Comparison of ENCODE assay signal across 23 mouse cellular contexts in genomic region chr6:117584563-117584962, GRCm38 (mm10).
DNase-seq lines count a peak whose midpoint lies in the region; ATAC-seq and TF ChIP-seq lines count a peak whose summit lies in the region.
"Had no signal": no experiment of that assay in that cellular context is flagged by ENCODE, and none has a peak within 500 bp of the region (broad histone marks: within the 10 kb centered on the region; RNA-seq: fewer than 3 reads in every experiment).

No protein-coding gene starts in this region.

- H3K4me1 ChIP-seq in heart, adult 2 months (ENCODE audit: control insufficient read depth, insufficient read depth, low read length), result peaks cover 6% of the 10 kb centered on the region
- H3K4me1 ChIP-seq in CH12.LX (ENCODE audit: control insufficient read depth in 1 of 2, insufficient read depth in 2 of 2), result 0 out of 4 replicates have a peak, but pooled peaks cover 0 to 6% of the 10 kb centered on the region in 2 experiments

- H3K27ac ChIP-seq in heart, adult 2 months, result no peak overlapping the region; the same call in 1 of the 2 replicates
- no peak overlapping the region for H3K27ac ChIP-seq in CH12.LX (ENCODE audit: insufficient read depth, low read depth)

- TF ChIP-seq EP300 in heart, adult 2 months (IDR thresholded peaks at IDR 0.05; ENCODE audit: insufficient read depth, low read depth, low read length), result no peak
- no peak for TF ChIP-seq EP300 in CH12.LX (IDR thresholded peaks at IDR 0.05; ENCODE audit: low read length)

- DNase-seq in heart, adult 11 months, result peak; percentile 74
- DNase-seq in heart, adult 2 months, result no peak
- DNase-seq in A20 (ENCODE audit: low read depth, low spot score) (peak; percentile 75), CH12.LX (ENCODE audit: extremely low read depth) (peak; percentile 2)
- DNase-seq in gastrocnemius, postnatal 36 days, result no peak
- DNase-seq: adrenal gland, adult 2 months; adrenal gland, adult 8-10 months; adrenal gland, postnatal 10 days; adrenal gland, postnatal 14 days; adrenal gland, postnatal 25 days; adrenal gland, postnatal 36 days; B cell, adult 2 months; cerebellum, adult 11 months; cerebellum, adult 11-12 months; cerebellum, adult 18-20 months; cerebellum, adult 2 months; cerebellum, adult 8-10 months; cerebellum, adult 9-10 months had no signal

- no peak overlapping the region for H3K9ac ChIP-seq in heart, adult 2 months (ENCODE audit: low read depth, low read length)
- H3K9ac ChIP-seq in CH12.LX (ENCODE audit: insufficient read depth, low read depth), result no peak overlapping the region

- WGBS in heart, adult 2 months, result 91% methylated on average over 5 of the region's 5 CpGs

- in situ Hi-C loops in CH12.LX (cut with MboI; ENCODE audit: low pct_ligation_motif_present, low pct_unique_long_range_greater_than_20kb, low sequenced_read_pairs), result no loop called here

- H3K27me3 ChIP-seq in heart, adult 2 months (ENCODE audit: control insufficient read depth, insufficient read depth, low read length), result no peaks in the 10 kb centered on the region
- peaks cover 26% of the 10 kb centered on the region for H3K27me3 ChIP-seq in CH12.LX (replicated peaks)
- H3K27me3 ChIP-seq: Patski had no signal

- dilution Hi-C loops in CH12.LX (cut with MboI; ENCODE audit: extremely low pct_ligation_motif_present, extremely low pct_unique_long_range_greater_than_20kb, low sequenced_read_pairs), result no loop called here

- no peak overlapping the region for H3K4me3 ChIP-seq in heart, adult 2 months
- H3K4me3 ChIP-seq in CH12.LX (replicated peaks in 1 of 3; ENCODE audit: low read depth in 2 of 3, low read length in 2 of 3, poor library complexity in 1 of 3), result no peak overlapping the region

- no peak for TF ChIP-seq CTCF in heart, adult 2 months (IDR thresholded peaks at IDR 0.05)
- TF ChIP-seq CTCF in CH12.LX (conservative IDR thresholded peaks at IDR 0.05 in 1 of 2, IDR thresholded peaks at IDR 0.05 in 1 of 2; ENCODE audit: low read depth in 2 of 2, low read length in 2 of 2), result no peak

- no peak for TF ChIP-seq RAD21 in CH12.LX (IDR thresholded peaks at IDR 0.05; ENCODE audit: low read depth, low read length)

- H3K79me2 ChIP-seq in heart, adult 2 months (replicated peaks; ENCODE audit: control insufficient read depth, insufficient read depth, low read length), result no peaks in the 10 kb centered on the region
- H3K79me2 ChIP-seq in CH12.LX (replicated peaks; ENCODE audit: control insufficient read depth, extremely low read depth, insufficient read depth, poor library complexity, severe bottlenecking), result no peaks in the 10 kb centered on the region

- H3K4me2 ChIP-seq in CH12.LX (ENCODE audit: insufficient read depth, low read depth, poor library complexity, severe bottlenecking), result no peak overlapping the region

- H3K36me3 ChIP-seq in heart, adult 2 months (ENCODE audit: control insufficient read depth, insufficient read depth, low read length), result no peaks in the 10 kb centered on the region
- no peaks in the 10 kb centered on the region for H3K36me3 ChIP-seq in CH12.LX (replicated peaks in 1 of 2; ENCODE audit: control insufficient read depth in 1 of 2, insufficient read depth in 1 of 2, low read length in 1 of 2)
- H3K36me3 ChIP-seq: G1E had no signal

- H3K9me3 ChIP-seq in CH12.LX (replicated peaks; ENCODE audit: low read length), result no peaks in the 10 kb centered on the region

- intact Hi-C loops in heart, adult 2 months (cut with DNase I), result loop anchor here (5.0 kb wide), 1 partner anchor 147 kb away; no protein-coding TSS in a partner anchor
- intact Hi-C loops in gastrocnemius, postnatal 36 days (cut with DNase I), result no loop called here

- ATAC-seq in cerebellum, adult (ENCODE audit: insufficient number of reproducible peaks, low FRiP score, low TSS enrichment), result no peak
- ATAC-seq: activated CD4-positive, CD25-positive, alpha-beta regulatory T cell, adult 4 months; CD4-positive, CD25-positive, alpha-beta regulatory T cell, adult 4 months; Patski had no signal

- TF ChIP-seq POLR2A in heart, adult 2 months (IDR thresholded peaks at IDR 0.05; ENCODE audit: insufficient read depth, low read depth, low read length), result no peak
- no peak for TF ChIP-seq POLR2A in CH12.LX (IDR thresholded peaks at IDR 0.05; ENCODE audit: low read depth, low read length)

TF ChIP-seq in CH12.LX, 34 proteins besides CTCF, POLR2A, EP300 and RAD21:
- TF ChIP-seq RCOR1 (conservative IDR thresholded peaks at IDR 0.05; ENCODE audit: low read depth, low read length) (no peak), MAX (IDR thresholded peaks at IDR 0.05; ENCODE audit: low read length) (no peak), BHLHE40 (IDR thresholded peaks at IDR 0.05; ENCODE audit: low read depth, low read length) (peak; percentile 65), ETS1 (conservative IDR thresholded peaks at IDR 0.05; ENCODE audit: low read depth, low read length) (no peak), CHD1 (IDR thresholded peaks at IDR 0.05; ENCODE audit: low read depth, low read length) (no peak), GABPA (IDR thresholded peaks at IDR 0.05; ENCODE audit: insufficient replicate concordance, low read depth, low read length) (no peak), USF1 (IDR thresholded peaks at IDR 0.05; ENCODE audit: low read depth, low read length) (no peak)

Comparison
In these comparisons a context has a peak if more than half of its experiments do, and no peak if none do; other contexts are left out.
1. DNase-seq: peak in heart, adult 11 months (single experiment), A20 (single experiment) and CH12.LX (single experiment); none in heart, adult 2 months (0 of 2) and gastrocnemius, postnatal 36 days (0 of 2).